Mouse (Mus musculus): ENCODE data around the gene Rnase2b.
"Not testable (repeated sequence)": the region's sequence is repeated elsewhere in the genome, so short reads cannot be mapped to it uniquely, and the experiment has no call there.

Rnase2b gene

GRCm38 (mm10) chr14:51152249-51152870, 9.7 kb upstream of the Rnase2b start:
- no peak for DNase-seq (ENCODE audit: low read depth)

- no peak for DNase-seq (ENCODE audit: low read depth)
These were observed 5.9 kb upstream of the Rnase2b start for GRCm38 (mm10) chr14:51156056-51156735.

GRCm38 (mm10) chr14:51156736-51157068, 5.4 kb upstream of the Rnase2b start:
- no peak for DNase-seq (ENCODE audit: low read depth)

GRCm38 (mm10) chr14:51157072-51157471, 5.0 kb upstream of the Rnase2b start:
- DNase-seq (ENCODE audit: low read depth), result no peak

GRCm38 (mm10) chr14:51163323-51163722, 1.3 kb downstream of the Rnase2b start:
- DNase-seq (ENCODE audit: low read depth), result not testable (repeated sequence)

GRCm38 (mm10) chr14:51165435-51165834, 3.4 kb downstream of the Rnase2b start:
- no peak for DNase-seq (ENCODE audit: low read depth)

- DNase-seq (ENCODE audit: low read depth), result no peak
These were observed 4.0 kb downstream of the Rnase2b start for GRCm38 (mm10) chr14:51166068-51166467.

GRCm38 (mm10) chr14:51172095-51172865, 10.2 kb downstream of the Rnase2b start:
- not testable (repeated sequence) for DNase-seq (ENCODE audit: low read depth)

- not testable (repeated sequence) for DNase-seq (ENCODE audit: low read depth)
These were observed 10.9 kb downstream of the Rnase2b start for GRCm38 (mm10) chr14:51172947-51173346.

GRCm38 (mm10) chr14:51173843-51174242, 11.8 kb downstream of the Rnase2b start:
- no peak for DNase-seq (ENCODE audit: low read depth)

GRCm38 (mm10) chr14:51181051-51181450, 19.0 kb downstream of the Rnase2b start:
- DNase-seq (ENCODE audit: low read depth), result not testable (repeated sequence)

- DNase-seq (ENCODE audit: low read depth), result no peak
These were observed 33.6 kb downstream of the Rnase2b start for GRCm38 (mm10) chr14:51195681-51196080.

GRCm38 (mm10) chr14:51199098-51200023, 37.3 kb downstream of the Rnase2b start, which contains the start of gene Ang2:
TSS of gene Ang2 (minus strand) at chr14:51199148.
- DNase-seq (ENCODE audit: low read depth), result no peak

GRCm38 (mm10) chr14:51200054-51200453, 38.0 kb downstream of the Rnase2b start:
- DNase-seq (ENCODE audit: low read depth), result no peak

- DNase-seq (ENCODE audit: low read depth), result no peak
These were observed 38.4 kb downstream of the Rnase2b start for GRCm38 (mm10) chr14:51200466-51200865.

GRCm38 (mm10) chr14:51203115-51203514, 41.1 kb downstream of the Rnase2b start, which contains the start of gene Ear14:
TSS of gene Ear14 (plus strand) at chr14:51203391.
- DNase-seq (ENCODE audit: low read depth), result no peak
